Mouse (Mus musculus) heart, embryonic 13.5 days (tissue): ENCODE data around the gene Fam81a. TPM values are rescaled to one million over a fixed set of nuclear protein-coding genes. Genes with fewer than 3 reads are reported as not detected.

Experiments
- ATAC-seq: fragments of 200-750 bp; cut with Nextera tagmentation; 2 replicates; pipeline ENCODE4 v1.8.0; 2017; ENCODE audit warnings: moderate TSS enrichment; ENCODE audit not compliant: insufficient number of reproducible peaks, low FRiP score, low TSS enrichment; ENCODE audit errors: extremely low read depth
- H3K27ac ChIP-seq: fragments of 300-500 bp; sonication (generic); replicated peaks from 2 replicates; pipeline ENCODE4 v1.5.1; 2015; ENCODE audit warnings: moderate library complexity, mild to moderate bottlenecking, inconsistent platforms
- H3K27me3 ChIP-seq: fragments of 300-500 bp; sonication (generic); replicated peaks from 2 replicates; pipeline ENCODE4 v1.6.1; 2015; ENCODE audit warnings: mild to moderate bottlenecking, inconsistent platforms
- H3K36me3 ChIP-seq: fragments of 300-500 bp; sonication (generic); 2 replicates; pipeline ENCODE4 v1.6.1; 2015; ENCODE audit warnings: mild to moderate bottlenecking, inconsistent platforms
- H3K4me1 ChIP-seq: fragments of 300-500 bp; sonication (generic); 2 replicates; pipeline ENCODE4 v1.6.1; 2015; ENCODE audit warnings: inconsistent platforms
- H3K4me2 ChIP-seq: fragments of 300-500 bp; sonication (generic); 2 replicates; pipeline ENCODE4 v1.6.1; 2015; ENCODE audit warnings: inconsistent platforms, mild to moderate bottlenecking, moderate library complexity
- H3K4me3 ChIP-seq: fragments of 300-500 bp; sonication (generic); 2 replicates; pipeline ENCODE4 v1.5.1; 2015; ENCODE audit warnings: moderate library complexity, mild to moderate bottlenecking, inconsistent platforms
- H3K9ac ChIP-seq: fragments of 300-500 bp; sonication (generic); 2 replicates; pipeline ENCODE4 v1.6.1; 2015; ENCODE audit warnings: inconsistent platforms, mild to moderate bottlenecking, moderate library complexity
- H3K9me3 ChIP-seq: fragments of 300-500 bp; sonication (generic); 2 replicates; pipeline ENCODE4 v1.6.1; 2016; ENCODE audit warnings: inconsistent platforms
- WGBS: fragments of 180-500 bp; shearing (Covaris S2); methylation state at CpG from one replicate; pipeline ENCODE4 v1.1.7; 2015; ENCODE audit warnings: mixed read lengths; 5-methylcytosine and 5-hydroxymethylcytosine counted together
- polyA plus RNA-seq: library from polyadenylated mRNA; unstranded; fragments of >200 nt; fragmentation: Nextera tagmentation; extraction: Ambion mirVana; gene quantifications from 2 replicates; pipeline ENCODE4 v1.2.1, GENCODE M21; 2015

The Fam81a gene
- polyA plus RNA-seq, 1 experiment from 2014 or later, result 30.2 TPM

- Histone ChIP-seq H3K9ac (no peak overlapping the region), H3K4me3 (no peak overlapping the region), H3K27me3 (no peaks in the 10 kb centered on the region), H3K4me1 (peaks cover 5% of the 10 kb centered on the region; the same call in 1 of the 2 replicates), H3K9me3 (no peaks in the 10 kb centered on the region), H3K4me2 (no peak overlapping the region), H3K36me3 (no peaks in the 10 kb centered on the region), H3K27ac (no peak overlapping the region)
- no peak for ATAC-seq
- 79% methylated on average over 6 of the region's 6 CpGs for WGBS
Measured at GRCm38 (mm10) chr9:70039597-70040385, 102.6 kb downstream of the Fam81a start.

Other genes starting within 250 kb of the Fam81a start
- gene Bnip2, start 153.1 kb downstream of the Fam81a start, polyA plus RNA-seq, result 99.8 and 114 TPM in 2 replicates
- gene Gtf2a2, start 130.0 kb downstream of the Fam81a start, polyA plus RNA-seq, result 150 and 170 TPM in 2 replicates
- gene Gcnt3, start 104.5 kb downstream of the Fam81a start, polyA plus RNA-seq, result not detected in 2 replicates
- gene Myo1e, start 64.8 kb upstream of the Fam81a start, polyA plus RNA-seq, result 10.1 and 10.9 TPM in 2 replicates